Mouse (Mus musculus) spleen, adult 2 months (tissue): ENCODE results near the gene Hcfc1.

Experiments used
- CTCF ChIP-seq: fragments of 200-500 bp; IDR thresholded peaks from 2 replicates; pipeline ENCODE4 v1.5.1; 2011; ENCODE audit warnings: mild to moderate bottlenecking, inconsistent platforms; ENCODE audit not compliant: insufficient read depth, insufficient read length, insufficient replicate concordance; ENCODE audit errors: extremely low read depth
- POLR2A ChIP-seq: fragments of 200-500 bp; IDR thresholded peaks from 2 replicates; pipeline ENCODE4 v1.6.1; 2011; ENCODE audit warnings: low read depth, low read length, inconsistent platforms

DNA sequence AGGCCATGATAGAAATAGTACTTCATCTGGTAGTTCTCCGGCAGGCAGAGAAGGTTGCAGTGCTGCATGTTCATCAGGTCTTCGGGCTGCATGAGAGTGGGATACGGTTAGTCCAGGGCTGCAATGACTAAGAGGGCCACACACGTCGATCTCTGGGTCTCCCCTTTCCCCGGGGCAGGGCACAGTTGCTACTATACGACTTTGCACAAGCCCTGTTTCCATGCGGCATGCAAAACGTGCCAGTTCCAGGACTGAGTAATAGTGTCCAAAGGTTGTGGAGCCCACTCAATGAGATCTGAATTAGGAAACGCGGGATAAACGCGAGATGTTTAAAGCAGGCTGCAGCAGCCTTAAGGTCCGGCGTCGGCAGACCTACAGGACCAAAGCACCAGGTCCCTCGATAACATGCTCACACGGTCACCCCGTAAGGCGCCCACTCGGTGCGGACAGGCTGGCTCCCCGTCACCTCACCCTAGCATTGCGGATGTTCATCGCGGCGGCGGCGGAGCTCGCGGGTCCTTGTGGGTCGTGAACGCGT, 44.8 kb downstream of the Hcfc1 start:
- TF ChIP-seq CTCF (no peak), POLR2A (no peak)
